Mouse (Mus musculus) right cerebral cortex, postnatal 25 days (tissue): ENCODE measurements around the gene Zfp768.
"Not testable (repeated sequence)": the region's sequence is repeated elsewhere in the genome, so short reads cannot be mapped to it uniquely, and the experiment has no call there.

Experiments
- DNase-seq: peaks from one replicate; pipeline ENCODE4 v3.0.0; 2022

Gene Zfp768

GRCm38 (mm10) chr7:127345512-127346325 lies at the start of gene Zfp768:
Gene Zfp768, minus strand, starts transcription at chr7:127345589.
- DNase-seq: peak; percentile 87

DNA sequence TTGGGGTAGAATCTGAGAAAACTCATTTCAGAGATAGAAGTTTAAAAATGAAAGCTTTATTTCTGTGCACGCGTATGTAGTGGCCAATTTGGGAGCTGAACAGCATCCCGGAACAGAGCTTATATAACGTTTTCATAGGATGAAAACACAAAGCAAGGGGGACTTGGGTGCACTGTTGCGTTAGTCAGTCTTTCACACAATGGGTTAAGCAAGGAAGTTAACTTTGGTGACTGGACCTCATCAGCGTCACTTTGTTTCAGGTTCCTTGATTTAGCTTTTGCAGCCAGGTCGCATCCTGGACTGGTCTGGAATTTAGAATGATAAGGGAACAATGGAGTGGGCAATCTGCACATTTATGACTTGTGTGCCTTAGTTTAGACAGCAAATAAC lies 48.5 kb upstream of the Zfp768 start:
- no peak for DNase-seq

DNA sequence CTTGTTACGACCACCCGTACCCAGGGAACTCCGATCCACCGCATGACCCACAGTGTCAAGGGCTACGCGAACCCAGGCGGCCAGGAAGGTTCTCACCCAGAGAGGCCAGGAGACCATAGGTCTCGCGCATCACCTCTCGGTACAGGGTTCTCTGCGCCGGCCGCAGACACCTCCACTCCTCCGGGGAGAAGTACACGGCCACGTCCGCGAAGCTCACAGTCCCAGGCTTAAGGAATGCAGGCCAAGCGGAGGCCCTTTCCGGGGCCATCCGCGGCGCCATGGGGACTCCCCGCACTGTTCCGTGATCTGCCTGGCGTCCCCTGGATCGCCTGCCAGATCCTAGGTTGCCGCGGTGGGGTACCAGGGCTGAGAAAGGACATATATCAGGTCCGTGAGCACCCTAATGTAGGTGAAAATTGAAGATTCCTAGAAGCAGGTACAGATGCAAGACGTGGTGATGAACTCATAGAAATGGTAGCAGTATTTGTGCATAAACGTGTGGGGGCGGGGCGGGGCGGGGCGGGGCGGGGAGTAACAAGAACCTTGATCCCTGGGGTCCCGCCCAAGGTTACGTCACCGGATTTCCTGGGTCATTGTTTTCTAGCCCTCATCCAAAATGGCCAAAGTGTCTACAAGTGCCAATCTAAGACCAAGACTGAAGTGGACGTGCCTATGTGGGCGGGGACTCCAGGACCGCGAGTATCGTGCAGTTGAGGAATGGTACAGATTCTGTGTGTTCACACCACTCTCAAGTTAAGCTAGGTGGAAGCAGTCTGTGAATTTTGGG lies 48.0 kb upstream of the Zfp768 start, which contains the start of gene E430018J23Rik:
Gene E430018J23Rik (minus strand): TSS at position 473 of the 787 bp plus-strand sequence.
- DNase-seq: peak; percentile 89

DNA sequence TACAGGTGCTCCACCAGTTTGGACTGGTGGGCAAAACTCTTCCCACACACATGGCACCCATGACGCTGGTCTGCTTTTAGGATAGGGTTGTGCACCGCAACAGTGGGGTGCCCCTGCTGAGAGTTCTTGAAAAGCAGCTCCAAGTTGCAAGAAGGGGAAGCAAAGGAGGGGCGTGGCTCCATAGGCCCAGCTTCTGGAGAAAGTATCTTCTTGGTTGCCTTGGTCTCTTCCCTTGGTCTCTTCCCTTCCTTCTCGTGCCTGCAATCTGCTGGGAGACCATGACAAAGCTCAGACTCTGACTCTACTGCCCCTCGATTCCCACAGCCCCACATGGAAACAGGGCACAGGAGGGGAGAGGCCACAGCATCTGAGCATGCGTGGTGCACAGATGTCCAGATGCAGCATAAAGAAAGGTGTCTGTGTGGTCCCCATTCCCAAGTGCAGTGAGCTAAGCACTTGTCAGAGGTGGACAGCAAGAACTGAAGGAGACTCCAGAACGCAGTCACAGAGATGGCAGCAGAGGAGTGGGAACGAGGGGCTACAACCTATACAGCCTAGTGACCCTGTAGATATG lies 46.9 kb upstream of the Zfp768 start:
- DNase-seq: no peak

DNA sequence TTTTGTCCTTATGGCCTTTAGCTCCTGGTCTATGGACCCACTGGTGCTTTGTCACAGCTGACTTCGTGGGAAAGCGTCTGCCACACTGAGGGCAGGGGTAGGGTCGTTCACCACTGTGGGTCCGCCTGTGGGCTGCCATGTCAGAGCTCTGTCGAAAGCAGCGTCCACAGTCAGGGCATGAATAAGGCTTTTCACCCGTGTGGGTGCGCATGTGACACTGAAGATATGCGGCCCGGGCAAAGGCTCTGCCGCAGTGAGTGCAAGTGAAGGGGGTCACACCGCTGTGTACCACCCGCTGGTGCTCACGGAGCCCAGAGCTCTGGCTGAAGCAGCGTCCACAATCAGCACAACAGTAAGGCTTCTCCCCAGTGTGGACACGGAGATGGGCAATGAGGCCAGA lies 46.1 kb upstream of the Zfp768 start:
- DNase-seq: no peak

DNA sequence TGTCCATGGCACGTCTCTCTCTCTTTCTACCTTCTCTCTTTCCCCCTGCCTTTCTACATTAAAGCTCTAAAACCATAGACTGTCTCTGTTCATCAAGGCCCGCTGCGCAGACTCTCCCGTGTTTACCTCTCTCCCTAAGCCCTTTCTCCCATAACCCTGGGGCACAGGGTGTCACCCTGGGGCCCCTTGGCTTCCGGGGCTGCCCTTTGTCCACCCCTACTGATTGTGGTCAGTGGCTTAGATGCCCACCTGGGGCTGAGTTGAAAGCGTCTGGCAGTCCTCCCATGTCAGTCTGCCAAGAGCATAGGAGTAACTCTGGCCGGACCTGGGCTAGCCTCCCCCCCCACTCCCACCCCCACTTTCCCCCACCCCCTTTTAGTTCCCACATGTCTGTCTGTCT lies 44.9 kb upstream of the Zfp768 start:
- no peak for DNase-seq

DNA sequence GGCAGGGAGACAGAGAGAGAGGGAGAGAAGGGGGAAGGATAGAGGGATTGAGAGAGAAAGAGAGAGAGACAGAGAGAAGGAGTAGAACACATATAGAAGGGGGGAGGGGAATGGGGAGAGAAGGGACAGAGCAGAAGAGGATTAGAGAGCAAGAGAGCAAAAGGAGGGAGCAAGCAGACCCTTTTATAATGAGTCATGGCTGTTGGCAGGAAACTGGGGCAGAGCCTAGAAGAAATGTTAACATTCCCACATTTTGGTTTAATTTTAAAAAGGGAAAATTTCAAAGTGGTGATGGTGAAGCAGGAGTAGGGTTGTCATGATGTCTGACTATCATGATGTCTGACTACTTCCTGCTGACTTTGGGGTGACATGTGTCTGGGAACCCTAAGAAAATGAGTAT lies 42.8 kb upstream of the Zfp768 start:
- not testable (repeated sequence) for DNase-seq

GRCm38 (mm10) chr7:127386641-127387392 lies 41.4 kb upstream of the Zfp768 start, which contains the start of gene 9130019O22Rik:
Gene 9130019O22Rik, minus strand, starts transcription at chr7:127387166.
- DNase-seq: peak; percentile 84

DNA sequence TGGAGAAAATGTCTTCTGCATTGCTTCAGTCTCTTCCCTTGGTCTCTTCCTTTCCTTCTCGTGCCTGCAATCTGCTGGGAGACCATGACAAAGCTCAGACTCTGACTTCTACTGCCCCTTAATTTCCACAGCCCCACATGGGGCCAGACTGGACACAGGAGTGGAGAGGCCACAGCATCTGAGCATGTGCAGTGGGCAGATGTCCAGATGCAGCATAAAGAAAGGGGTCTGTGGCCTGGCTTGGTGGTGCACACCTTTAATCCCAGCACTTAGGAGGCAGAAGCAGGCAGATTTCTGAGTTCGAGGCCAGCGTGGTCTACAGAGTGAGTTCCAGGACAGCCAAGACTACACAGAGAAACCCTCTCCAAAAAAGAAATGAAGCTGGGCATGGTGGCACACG lies 40.2 kb upstream of the Zfp768 start:
- DNase-seq: not testable (repeated sequence)

DNA sequence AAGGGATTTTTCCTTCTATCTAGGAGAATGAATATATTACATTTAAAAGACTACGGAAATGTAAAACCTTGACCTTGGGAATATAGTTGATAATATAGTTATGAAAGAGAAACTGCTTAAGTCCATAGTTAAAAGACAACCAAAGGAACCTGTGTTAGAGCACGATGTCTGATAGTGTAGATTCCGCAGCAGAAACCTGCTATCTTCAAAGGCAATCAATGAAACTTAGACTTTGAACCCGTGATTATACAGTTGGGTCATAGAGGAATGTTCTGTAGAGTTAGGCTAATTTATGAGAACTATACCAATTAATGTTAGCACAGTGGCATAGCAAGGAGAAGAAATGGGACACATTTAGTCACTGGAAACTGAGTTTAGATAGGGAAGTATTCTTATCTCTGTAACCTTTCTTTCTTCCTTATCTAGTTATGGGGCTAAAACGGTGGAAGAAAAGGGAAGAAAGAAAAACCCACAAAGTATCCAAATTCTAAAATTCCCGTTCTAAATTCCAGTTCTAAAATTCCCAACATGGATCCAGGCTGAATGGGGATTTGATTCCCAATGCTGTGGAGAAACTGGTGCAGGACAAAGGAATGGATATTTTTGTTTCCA lies 33.0 kb upstream of the Zfp768 start:
- no peak for DNase-seq

GRCm38 (mm10) chr7:127375271-127376245 lies 30.2 kb upstream of the Zfp768 start, which contains the start of gene Zfp747:
Gene Zfp747, minus strand, starts transcription at chr7:127376050.
- peak; percentile 87 for DNase-seq

DNA sequence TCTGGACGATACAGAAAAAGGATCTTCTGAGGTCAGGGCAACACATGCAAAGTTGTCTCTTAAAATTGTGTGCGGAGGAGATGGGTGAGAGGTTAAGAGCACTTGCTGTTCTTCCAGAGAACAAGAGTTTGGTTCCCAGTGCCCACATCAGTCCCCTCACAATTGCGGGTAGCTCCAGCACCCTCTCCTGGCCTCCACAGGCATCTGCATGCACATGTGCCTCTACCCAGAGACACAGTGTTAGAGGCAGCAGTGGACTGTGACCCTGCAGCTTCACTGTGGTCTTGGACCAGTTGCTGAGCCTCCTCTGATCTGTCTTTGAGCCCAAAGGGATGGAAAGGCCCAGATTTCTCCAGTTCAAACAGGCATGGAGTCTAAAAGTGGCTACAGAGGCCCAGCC lies 26.5 kb upstream of the Zfp768 start:
- DNase-seq: not testable (repeated sequence)

GRCm38 (mm10) chr7:127371213-127371612 lies 25.8 kb upstream of the Zfp768 start:
- no peak for DNase-seq

DNA sequence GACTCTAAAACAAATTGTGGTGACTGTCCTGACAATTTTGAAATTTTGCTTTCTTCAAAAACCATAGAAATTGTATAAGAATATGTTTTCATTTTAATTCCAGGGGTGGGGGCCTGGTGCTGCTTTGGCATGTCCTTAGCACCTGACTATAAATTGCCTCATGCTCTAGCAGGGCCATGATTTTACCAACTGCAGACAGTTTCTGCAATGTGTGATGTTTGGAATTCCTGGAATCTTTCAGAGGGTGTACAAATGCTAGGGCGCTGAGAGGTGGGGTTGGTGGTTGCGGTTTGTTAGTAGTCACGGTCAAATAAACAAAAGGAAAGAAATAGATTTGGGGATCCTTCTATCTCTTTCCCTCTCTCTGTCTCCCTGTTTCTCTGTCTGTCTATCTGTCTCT lies 20.9 kb upstream of the Zfp768 start:
- DNase-seq: no peak

GRCm38 (mm10) chr7:127364166-127364565 lies 18.8 kb upstream of the Zfp768 start:
- DNase-seq: no peak

DNA sequence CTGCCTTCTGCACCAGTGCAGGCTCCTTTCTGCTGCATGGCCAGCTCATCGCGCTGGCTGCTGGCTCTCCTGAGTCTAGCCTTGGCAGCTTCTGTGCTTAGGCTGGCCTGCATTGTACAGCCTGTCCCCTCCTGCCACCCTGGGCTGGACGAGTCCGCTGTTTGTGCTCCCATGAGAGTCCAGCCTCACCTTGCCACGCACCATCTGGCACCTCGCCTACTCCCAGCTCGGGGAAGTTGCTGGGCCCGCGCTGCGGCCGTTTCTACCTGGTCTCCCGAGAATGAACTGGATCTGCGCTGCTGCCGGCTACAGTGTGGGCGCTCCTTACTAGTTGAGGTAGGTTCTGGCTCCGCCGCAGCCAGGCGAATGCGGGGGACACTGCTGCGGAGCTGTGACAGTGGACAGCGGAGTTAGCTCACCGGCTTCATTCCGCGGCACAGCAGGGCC lies 18.1 kb upstream of the Zfp768 start:
- peak; percentile 47 for DNase-seq

DNA sequence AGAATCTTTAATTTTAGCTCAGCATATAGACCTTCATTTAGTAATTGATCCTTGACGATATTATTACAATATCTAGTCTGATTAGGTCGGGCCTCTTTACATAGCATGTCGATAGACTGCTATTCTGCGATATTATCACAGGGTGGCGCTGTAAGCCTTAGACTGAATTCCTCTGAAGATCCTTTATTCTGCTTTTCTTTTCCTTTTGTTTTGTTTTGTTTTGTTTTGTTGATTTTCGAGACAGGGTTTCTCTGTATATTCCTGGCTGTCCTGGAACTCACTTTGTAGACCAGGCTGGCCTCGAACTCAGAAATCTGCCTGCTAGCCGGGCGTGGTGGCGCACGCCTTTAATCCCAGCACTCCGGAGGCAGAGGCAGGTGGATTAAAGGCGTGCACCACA lies 17.0 kb upstream of the Zfp768 start:
- DNase-seq: not testable (repeated sequence)

- DNase-seq: no peak
Measured at GRCm38 (mm10) chr7:127361449-127361848, 16.1 kb upstream of the Zfp768 start.

DNA sequence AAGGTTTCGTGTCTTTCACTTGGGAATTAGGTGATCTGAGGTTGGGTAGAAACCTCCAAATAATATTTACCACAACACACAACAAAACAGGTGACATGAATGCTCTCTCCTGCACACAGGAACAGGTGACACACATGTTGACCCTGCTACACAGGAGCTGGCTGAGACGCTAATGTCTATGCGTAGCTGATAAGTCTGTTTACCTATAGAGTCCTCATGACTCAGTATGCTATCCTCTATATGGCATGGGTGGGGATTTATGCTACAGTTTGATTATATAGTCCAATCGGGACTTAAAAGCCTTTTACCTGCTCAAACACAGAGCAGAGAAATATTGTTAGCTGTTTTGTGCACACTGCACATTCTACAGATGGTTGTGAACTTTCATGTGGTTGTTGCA lies 14.9 kb upstream of the Zfp768 start:
- no peak for DNase-seq

GRCm38 (mm10) chr7:127358472-127358871 lies 13.1 kb upstream of the Zfp768 start:
- no peak for DNase-seq

DNA sequence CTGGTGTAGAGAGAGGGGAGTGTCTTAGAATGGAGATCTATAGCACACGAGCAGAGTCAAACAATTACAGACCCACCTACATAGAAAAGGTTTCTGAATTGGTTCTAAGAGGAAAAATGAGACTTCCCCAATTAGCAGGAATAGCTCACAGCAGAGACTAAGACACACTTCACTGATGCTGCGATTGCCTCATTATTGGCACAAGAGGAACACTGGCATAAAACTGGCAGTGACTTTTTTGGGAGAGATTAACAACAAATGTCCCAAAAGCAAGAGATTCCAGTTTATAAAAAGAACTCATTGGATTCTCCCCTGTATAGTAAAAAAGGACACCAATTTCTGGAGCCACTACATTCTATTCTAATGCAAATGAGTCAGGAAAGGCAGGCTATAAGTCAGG lies 12.5 kb upstream of the Zfp768 start:
- DNase-seq: no peak
